Mouse (Mus musculus) heart, adult 2 months (tissue): ENCODE results near the gene Unc13a. TPM values are rescaled to one million over a fixed set of nuclear protein-coding genes. Genes with fewer than 3 reads are reported as not detected.

ENCODE experiments used
- DNase-seq, 2 experiments: peaks; one replicate each; pipeline ENCODE4 v3.0.0; 2021
- H3K27ac ChIP-seq: fragments of 200-600 bp; 2 replicates; pipeline ENCODE4 v1.8.1; 2022
- H3K27me3 ChIP-seq: fragments of 200-500 bp; 2 replicates; pipeline ENCODE4 v1.6.1; 2012; ENCODE audit warnings: mild to moderate bottlenecking, low read length, inconsistent platforms, mixed read lengths; ENCODE audit not compliant: control insufficient read depth, insufficient read depth
- H3K36me3 ChIP-seq: fragments of 200-500 bp; 2 replicates; pipeline ENCODE4 v1.6.1; 2012; ENCODE audit warnings: low read length, inconsistent platforms; ENCODE audit not compliant: control insufficient read depth, insufficient read depth
- H3K4me1 ChIP-seq: fragments of 200-500 bp; 2 replicates; pipeline ENCODE4 v1.6.1; 2011; ENCODE audit warnings: low read length; ENCODE audit not compliant: control insufficient read depth, insufficient read depth
- H3K4me3 ChIP-seq: fragments of 200-600 bp; 2 replicates; pipeline ENCODE4 v1.8.1; 2022
- H3K79me2 ChIP-seq: fragments of 200-500 bp; replicated peaks from 2 replicates; pipeline ENCODE4 v1.6.1; 2012; ENCODE audit warnings: mild to moderate bottlenecking, inconsistent platforms, low read length, moderate library complexity, mixed read lengths; ENCODE audit not compliant: control insufficient read depth, insufficient read depth
- H3K9ac ChIP-seq: fragments of 200-500 bp; 2 replicates; pipeline ENCODE4 v1.6.1; 2012; ENCODE audit warnings: low read depth, mild to moderate bottlenecking, control low read depth, inconsistent platforms, low read length, mixed read lengths
- CTCF ChIP-seq: fragments of 200-600 bp; IDR thresholded peaks from 2 replicates; pipeline ENCODE4 v1.8.1; 2022; ENCODE audit warnings: antibody characterized with exemption, mild to moderate bottlenecking, moderate library complexity
- EP300 ChIP-seq: fragments of 200-500 bp; IDR thresholded peaks from 2 replicates; pipeline ENCODE4 v1.6.1; 2011; ENCODE audit warnings: low read depth, low read length, control low read depth; ENCODE audit not compliant: insufficient read depth
- POLR2A ChIP-seq: fragments of 200-500 bp; IDR thresholded peaks from 2 replicates; pipeline ENCODE4 v1.6.1; 2011; ENCODE audit warnings: mild to moderate bottlenecking, low read depth, low read length, control low read depth; ENCODE audit not compliant: insufficient read depth
- WGBS: fragments of 180-500 bp; shearing (Covaris S2); methylation state at CpG from one replicate; pipeline ENCODE4 v1.1.7; 2018; 5-methylcytosine and 5-hydroxymethylcytosine counted together
- intact Hi-C: fragments of 180-260 bp; cut with DNase I; formaldehyde crosslinking; loops from one replicate; pipeline ENCODE4 v1.15.1; 2025
- polyA plus RNA-seq: library from polyadenylated mRNA; depleted of rRNA; stranded (reverse); fragments of >200 nt; gene quantifications from 2 replicates; pipeline ENCODE4 v1.2.3, GENCODE M21; 2012
- total RNA-seq, 2 experiments: library from RNA; stranded (reverse); gene quantifications; 2 replicates each; pipeline ENCODE4 v1.2.3; 2021

Unc13a gene
- total and polyA plus RNA-seq, 3 experiments: 0.61 to 1.4 (median 0.86) TPM

DNA sequence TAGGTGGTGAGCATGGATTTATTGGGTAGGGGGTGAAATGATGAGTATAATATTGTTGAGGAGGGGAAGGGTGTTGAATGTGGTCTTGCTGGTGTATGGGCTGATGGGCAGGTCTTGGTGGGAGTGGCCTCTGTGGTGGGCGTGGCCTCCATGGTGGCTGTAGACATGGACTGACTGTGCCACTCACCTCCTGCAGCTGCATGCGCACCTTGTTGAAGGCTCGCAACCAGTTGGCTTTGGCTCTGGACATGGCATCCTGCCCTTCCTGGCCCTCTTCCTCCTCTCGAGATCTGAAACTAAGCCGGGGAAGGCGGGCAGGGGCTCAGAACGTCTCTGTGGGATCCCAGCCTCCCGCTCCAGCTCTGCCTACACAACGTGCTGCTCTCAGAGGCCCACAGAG, 13.7 kb downstream of the Unc13a start:
- Histone ChIP-seq H3K9ac (no peak overlapping the region), H3K27me3 (peaks cover 2% of the 10 kb centered on the region), H3K4me1 (no peaks in the 10 kb centered on the region), H3K79me2 (no peaks in the 10 kb centered on the region), H3K4me3 (no peak overlapping the region), H3K27ac (no peak overlapping the region), H3K36me3 (no peaks in the 10 kb centered on the region)
- TF ChIP-seq EP300: no peak
- no peak for TF ChIP-seq POLR2A
- no peak for TF ChIP-seq CTCF
- intact Hi-C loops: no loop called here
- DNase-seq: no peak
- 26% methylated on average over 9 of the region's 9 CpGs for WGBS

DNA sequence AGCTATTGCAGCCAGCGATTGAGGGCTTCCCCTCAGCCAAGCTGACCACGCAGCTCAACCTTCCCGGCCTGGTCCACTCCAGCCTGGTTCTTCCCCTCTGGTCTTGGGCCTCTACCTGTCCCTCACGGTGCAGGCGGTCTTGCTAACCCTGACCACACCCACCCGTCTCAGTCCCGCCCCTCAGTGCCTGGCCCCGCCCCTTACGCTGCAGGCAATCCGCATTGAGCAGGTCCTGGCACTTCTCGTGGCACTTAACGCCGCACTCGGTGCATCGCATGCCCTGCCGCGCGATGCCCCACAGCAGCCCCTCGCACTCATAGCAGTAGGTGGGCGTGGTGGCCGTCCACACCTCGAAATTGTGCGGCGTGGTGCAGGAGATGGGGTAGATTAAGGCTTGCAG, 17.0 kb downstream of the Unc13a start:
- Histone ChIP-seq H3K79me2 (no peaks in the 10 kb centered on the region), H3K4me1 (no peaks in the 10 kb centered on the region), H3K4me3 (no peak overlapping the region), H3K36me3 (no peaks in the 10 kb centered on the region), H3K9ac (no peak overlapping the region), H3K27me3 (peaks cover 2% of the 10 kb centered on the region), H3K27ac (no peak overlapping the region)
- WGBS: 6% methylated on average over 24 of the region's 24 CpGs
- intact Hi-C loops: no loop called here
- no peak for TF ChIP-seq POLR2A
- TF ChIP-seq CTCF: no peak
- no peak for TF ChIP-seq EP300
- no peak for DNase-seq

DNA sequence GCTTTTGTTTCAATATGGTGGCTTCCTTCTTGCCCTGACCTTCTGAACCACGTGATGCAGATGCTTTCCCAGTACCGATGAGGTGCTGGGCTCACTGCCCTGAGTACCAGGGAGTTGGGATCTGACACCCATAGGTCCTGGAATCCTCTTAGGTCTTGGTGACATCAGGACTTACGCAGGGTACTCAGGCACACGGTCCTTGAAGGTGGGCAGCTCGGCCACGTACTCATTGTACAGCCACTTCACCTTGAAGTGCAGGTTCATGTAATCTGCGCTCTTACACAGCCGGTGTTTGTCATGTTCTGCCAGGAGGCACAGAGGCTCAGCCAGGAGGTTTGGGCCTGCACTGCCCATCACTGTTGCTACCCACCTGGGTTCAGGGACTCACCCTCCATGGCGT, 26.0 kb downstream of the Unc13a start:
- no peak for DNase-seq
- Histone ChIP-seq H3K27ac (no peak overlapping the region), H3K9ac (no peak overlapping the region), H3K36me3 (no peaks in the 10 kb centered on the region), H3K27me3 (no peaks in the 10 kb centered on the region), H3K4me1 (no peaks in the 10 kb centered on the region), H3K79me2 (no peaks in the 10 kb centered on the region), H3K4me3 (no peak overlapping the region)
- TF ChIP-seq POLR2A (no peak), EP300 (no peak), CTCF (no peak)
- 84% methylated on average over 9 of the region's 9 CpGs for WGBS
- intact Hi-C loops: no loop called here

DNA sequence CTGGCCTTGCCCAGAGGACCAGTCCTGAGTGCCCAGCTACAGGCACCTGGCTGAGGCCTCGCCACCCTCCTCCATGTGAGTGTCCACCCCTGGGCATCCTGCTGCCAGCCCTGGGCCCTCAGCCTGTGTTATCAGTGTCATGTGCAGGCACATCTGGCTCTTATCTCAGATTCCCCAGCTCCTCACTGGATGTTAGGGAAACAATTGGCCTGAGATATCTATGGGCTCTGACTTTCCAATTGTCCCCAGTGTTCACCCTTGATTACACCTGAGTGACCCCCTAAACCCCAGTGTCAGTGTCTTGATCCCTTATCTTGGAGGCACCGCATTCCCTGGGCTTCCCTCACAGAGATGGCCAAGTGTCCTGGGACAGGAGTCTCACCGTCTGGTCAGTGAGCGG, 32.2 kb downstream of the Unc13a start:
- 69% methylated on average over 4 of the region's 4 CpGs for WGBS
- intact Hi-C loops: no loop called here

DNA sequence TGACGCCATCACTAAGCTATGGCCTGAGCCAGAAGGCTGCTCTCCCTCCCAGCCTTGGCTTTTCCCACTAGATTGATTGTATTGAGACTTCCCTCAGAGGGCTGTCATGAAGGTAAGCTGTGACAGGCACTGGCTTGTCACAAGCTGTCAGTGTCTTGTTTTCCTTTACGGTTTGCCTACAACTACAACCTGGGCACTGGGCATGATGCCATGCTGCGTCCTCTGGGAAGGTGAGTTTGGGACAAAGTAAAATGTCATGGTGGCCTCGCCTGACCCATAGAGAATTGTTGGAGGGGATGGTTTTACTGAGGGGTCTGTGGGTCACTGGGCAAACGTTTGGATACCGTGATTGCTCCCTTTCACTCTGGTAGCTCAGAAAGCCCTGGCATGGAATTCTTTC, 33.2 kb downstream of the Unc13a start:
- Histone ChIP-seq H3K27me3 (no peaks in the 10 kb centered on the region), H3K4me3 (no peak overlapping the region), H3K9ac (no peak overlapping the region), H3K36me3 (no peaks in the 10 kb centered on the region), H3K79me2 (no peaks in the 10 kb centered on the region), H3K27ac (no peak overlapping the region), H3K4me1 (no peaks in the 10 kb centered on the region)
- intact Hi-C loops: no loop called here
- TF ChIP-seq CTCF (no peak), EP300 (no peak), POLR2A (no peak)
- no peak for DNase-seq
- 76% methylated on average over 6 of the region's 6 CpGs for WGBS

More for the DNA sequence above, 32.2 kb downstream of the Unc13a start:
- Histone ChIP-seq H3K9ac (no peak overlapping the region), H3K4me1 (no peaks in the 10 kb centered on the region), H3K36me3 (no peaks in the 10 kb centered on the region), H3K27me3 (no peaks in the 10 kb centered on the region), H3K79me2 (no peaks in the 10 kb centered on the region), H3K4me3 (no peak overlapping the region), H3K27ac (no peak overlapping the region)
- DNase-seq: no peak
- no peak for TF ChIP-seq POLR2A
- no peak for TF ChIP-seq EP300
- TF ChIP-seq CTCF: no peak

DNA sequence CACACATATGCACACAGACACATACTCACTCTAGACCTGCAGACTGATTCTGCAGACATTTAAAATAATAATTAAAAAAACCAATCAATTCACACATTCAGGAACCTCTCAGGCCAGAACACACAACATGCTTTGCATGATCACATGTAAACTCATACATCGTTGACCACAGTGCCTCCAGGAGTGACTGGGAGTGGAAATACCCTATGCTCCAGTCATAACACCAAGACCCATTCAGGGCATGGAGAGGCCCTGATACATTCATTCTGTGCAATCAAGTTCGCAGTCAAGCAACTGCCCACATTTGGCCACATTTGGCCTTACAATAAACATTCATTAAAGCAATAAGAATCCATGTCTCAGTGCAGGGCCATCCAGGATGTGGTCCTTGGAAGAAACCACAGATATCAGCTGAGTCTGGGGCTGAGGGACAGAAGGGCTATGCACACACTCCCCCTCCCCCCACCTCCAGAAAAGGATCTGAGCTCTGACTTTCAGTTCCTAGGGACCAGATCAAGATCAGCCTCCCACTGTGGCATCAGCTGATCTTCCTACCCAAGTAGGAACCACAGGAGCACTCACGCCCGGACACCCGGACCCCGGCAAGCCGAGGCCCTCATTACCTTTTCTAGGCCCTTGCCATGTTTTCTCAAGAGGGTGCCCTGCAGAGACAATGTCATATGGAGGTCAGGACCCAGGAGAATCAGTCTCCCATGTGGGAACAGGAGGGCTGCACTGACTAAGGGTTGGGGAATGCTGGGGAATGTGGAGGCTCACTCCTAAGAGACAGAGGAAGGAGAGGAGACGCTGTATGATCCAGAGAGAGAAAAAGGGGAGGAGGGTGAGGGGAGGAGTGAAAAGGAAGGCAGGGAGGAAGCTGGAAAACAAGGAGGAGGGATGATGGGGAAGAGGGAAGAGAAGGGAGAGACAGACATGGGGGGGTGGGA, 34.1 kb downstream of the Unc13a start:
- H3K36me3 ChIP-seq: no peaks in the 10 kb centered on the region
- no peak for DNase-seq
- H3K9ac ChIP-seq: no peak overlapping the region
- intact Hi-C loops: no loop called here
- no peak for TF ChIP-seq CTCF
- TF ChIP-seq POLR2A: no peak
- TF ChIP-seq EP300: no peak
- H3K4me3 ChIP-seq: no peak overlapping the region
- H3K27me3 ChIP-seq: 0 out of 2 replicates have a peak, but pooled peaks cover 2% of the 10 kb centered on the region
- H3K27ac ChIP-seq: no peak overlapping the region
- 67% methylated on average over 8 of the region's 8 CpGs for WGBS
- H3K4me1 ChIP-seq: no peaks in the 10 kb centered on the region
- no peaks in the 10 kb centered on the region for H3K79me2 ChIP-seq
